Mouse (Mus musculus): Measurements from ENCODE around the gene Metap2.

GRCm38 (mm10) chr10:93918701-93919100, 21.8 kb upstream of the Metap2 start:
- no peak for TF ChIP-seq POLR2A (IDR thresholded peaks at IDR 0.05; ENCODE audit: control insufficient read depth, low read depth, low read length)
- no peak for TF ChIP-seq CTCF (IDR thresholded peaks at IDR 0.05; ENCODE audit: control insufficient read depth, insufficient read depth, insufficient replicate concordance, low read depth, low read length)

All from testis, adult 2 months (tissue).